21 mouse cellular contexts compared by ENCODE assay signal in genomic region chr12:16167793-16168343, GRCm38 (mm10).
A peak's percentile ranks its signal among the peaks of the same experiment; 100 is the strongest.
DNase-seq lines count a peak whose midpoint lies in the region; ATAC-seq and TF ChIP-seq lines count a peak whose summit lies in the region.
"Had no signal": no experiment of that assay in that cellular context is flagged by ENCODE, and none has a peak within 500 bp of the region (broad histone marks: within the 10 kb centered on the region; RNA-seq: fewer than 3 reads in every experiment).

No protein-coding gene starts in this region.

- 0 out of 2 replicates have a peak overlapping the region, but pooled peaks have one; percentile 13 for H3K27ac ChIP-seq in kidney, postnatal 0 days
- H3K27ac ChIP-seq in layer of hippocampus, adult 2 months = no peak overlapping the region
- H3K27ac ChIP-seq: forebrain, embryonic 15.5 days; heart, embryonic 10.5 days; hindbrain, embryonic 13.5 days; hindbrain, postnatal 0 days had no signal

- no peaks in the 10 kb centered on the region for H3K4me1 ChIP-seq in kidney, postnatal 0 days (replicated peaks; ENCODE audit: insufficient read depth, low read length)
- H3K4me1 ChIP-seq: forebrain, embryonic 15.5 days; heart, embryonic 10.5 days; hindbrain, embryonic 13.5 days had no signal

- DNase-seq in kidney, postnatal 0 days (ENCODE audit: low spot score) = no peak
- DNase-seq in kidney, postnatal 14 days = no peak
- DNase-seq in 3T3-L1 (ENCODE audit: low read depth, low spot score) = peak; percentile 61
- peak; percentile 84 for DNase-seq in Muller cell, postnatal 12 days (ENCODE audit: inconsistent ontology term)
- DNase-seq in layer of hippocampus, postnatal 36 days = no peak
- DNase-seq in layer of hippocampus, adult 2 months (ENCODE audit: low spot score in 2 of 2) = no peak
- DNase-seq: adrenal gland, postnatal 14 days; cerebellum, adult 11-12 months; cerebellum, adult 9-10 months; cerebellum, postnatal 25 days; gastrocnemius, postnatal 14 days; heart, postnatal 10 days had no signal

- no peak overlapping the region for H3ac ChIP-seq in myocyte (ENCODE audit: control insufficient read depth, insufficient read length)

- ATAC-seq in kidney, postnatal 0 days (replicated peaks; ENCODE audit: low FRiP score, low read depth) = no peak
- ATAC-seq: activated CD4-positive, CD25-positive, alpha-beta regulatory T cell, adult 4 months; CD4-positive, CD25-positive, alpha-beta regulatory T cell, adult 4 months; forebrain, embryonic 15.5 days; hindbrain, postnatal 0 days; Patski had no signal

- no peaks in the 10 kb centered on the region for H3K27me3 ChIP-seq in kidney, postnatal 0 days (ENCODE audit: insufficient read depth, low read length)
- H3K27me3 ChIP-seq in myocyte (ENCODE audit: control insufficient read depth, insufficient read depth, insufficient read length) = no peaks in the 10 kb centered on the region
- H3K27me3 ChIP-seq: forebrain, embryonic 15.5 days; hindbrain, embryonic 13.5 days; Patski had no signal

- no peaks in the 10 kb centered on the region for H3K79me2 ChIP-seq in myocyte (ENCODE audit: control insufficient read depth, insufficient read depth)

- H3K9ac ChIP-seq in kidney, postnatal 0 days (ENCODE audit: low read depth, low read length) = no peak overlapping the region
- H3K9ac ChIP-seq: forebrain, embryonic 15.5 days; hindbrain, embryonic 13.5 days had no signal

- H3K9me3 ChIP-seq in kidney, postnatal 0 days (replicated peaks; ENCODE audit: low read length) = no peaks in the 10 kb centered on the region
- H3K9me3 ChIP-seq: forebrain, embryonic 15.5 days; G1E; heart, embryonic 10.5 days; hindbrain, embryonic 13.5 days had no signal

- WGBS in kidney, postnatal 0 days = 50% methylated on average over 7 of the region's 7 CpGs

- TF ChIP-seq CTCF in kidney, postnatal 0 days (IDR thresholded peaks at IDR 0.05; ENCODE audit: low read depth) = no peak
- no peak for TF ChIP-seq CTCF in layer of hippocampus, adult 2 months (conservative IDR thresholded peaks at IDR 0.05)

- H3K4me2 ChIP-seq in kidney, postnatal 0 days (ENCODE audit: low read length) = no peak overlapping the region
- H3K4me2 ChIP-seq in myocyte (ENCODE audit: low read depth) = peak overlapping the region; percentile 49
- H3K4me2 ChIP-seq: forebrain, embryonic 15.5 days; hindbrain, embryonic 13.5 days had no signal

- H3K4me3 ChIP-seq in kidney, postnatal 0 days (replicated peaks; ENCODE audit: low read depth, low read length) = no peak overlapping the region
- no peak overlapping the region for H3K4me3 ChIP-seq in myocyte
- H3K4me3 ChIP-seq in layer of hippocampus, adult 2 months = no peak overlapping the region
- H3K4me3 ChIP-seq: forebrain, embryonic 15.5 days; heart, embryonic 10.5 days; hindbrain, embryonic 13.5 days had no signal

- TF ChIP-seq POLR2A in myocyte (IDR thresholded peaks at IDR 0.05; ENCODE audit: insufficient read length, low read depth) = no peak

- H3K36me3 ChIP-seq in kidney, postnatal 0 days (ENCODE audit: insufficient read depth, low read length) = no peaks in the 10 kb centered on the region
- no peaks in the 10 kb centered on the region for H3K36me3 ChIP-seq in myocyte (ENCODE audit: control insufficient read depth, insufficient read depth)
- H3K36me3 ChIP-seq: forebrain, embryonic 15.5 days; G1E; heart, embryonic 10.5 days; hindbrain, embryonic 13.5 days had no signal

TF ChIP-seq in myocyte, 11 proteins besides CTCF, POLR2A, EP300 and RAD21:
- TF ChIP-seq MYOD1 (IDR thresholded peaks at IDR 0.05; ENCODE audit: control insufficient read depth in 1 of 3, insufficient read length in 2 of 3, low read depth in 2 of 3) = peak in 1 of 3 experiments; percentile 13
- TF ChIP-seq SRF (IDR thresholded peaks at IDR 0.05; ENCODE audit: control insufficient read depth, insufficient read length, low read depth) = no peak

Comparison
In these comparisons a context has a peak if more than half of its experiments do, and no peak if none do; other contexts are left out.
1. DNase-seq: peak in 3T3-L1 (single experiment) and Muller cell, postnatal 12 days (single experiment); none in kidney, postnatal 0 days (single experiment), kidney, postnatal 14 days (single experiment), layer of hippocampus, postnatal 36 days (0 of 2) and layer of hippocampus, adult 2 months (0 of 2).